ENCODE assay signal across 17 mouse cellular contexts in the genomic region with DNA sequence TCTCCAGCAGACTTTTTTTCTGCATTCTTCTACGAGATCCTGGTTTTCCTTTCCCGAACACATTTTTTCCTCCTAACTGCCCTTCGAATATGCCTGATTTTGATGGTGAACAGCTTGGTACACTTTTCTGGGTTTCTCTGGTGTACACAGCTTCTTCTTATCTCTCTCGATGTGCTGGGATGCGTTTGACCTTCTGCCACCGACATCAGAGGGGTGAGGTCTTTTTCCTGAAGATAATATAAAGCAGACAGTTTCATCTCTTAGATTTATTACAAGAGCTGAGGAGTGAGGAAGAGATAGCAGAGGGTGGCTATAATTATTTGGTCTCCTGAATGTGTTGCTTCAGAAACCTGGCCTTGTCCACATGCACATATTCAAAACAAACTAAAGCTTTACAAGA.
"Had no signal": no experiment of that assay in that cellular context is flagged by ENCODE, and none has a peak within 500 bp of the region (broad histone marks: within the 10 kb centered on the region; RNA-seq: fewer than 3 reads in every experiment).

No protein-coding gene starts in this region.

- H3K4me3 ChIP-seq: layer of hippocampus, adult 2 months; limb, embryonic 12.5 days; liver, embryonic 13.5 days; lung, embryonic 15.5 days; megakaryocyte, embryonic 14.5 days; midbrain, embryonic 13.5 days; neural tube, embryonic 13.5 days; stomach, embryonic 15.5 days had no signal

- H3K36me3 ChIP-seq: limb, embryonic 12.5 days; liver, embryonic 13.5 days; lung, embryonic 15.5 days; midbrain, embryonic 13.5 days; neural tube, embryonic 13.5 days; stomach, embryonic 15.5 days had no signal

- H3K9ac ChIP-seq: limb, embryonic 12.5 days; liver, embryonic 13.5 days; liver, postnatal 0 days; lung, embryonic 15.5 days; midbrain, embryonic 13.5 days; neural tube, embryonic 13.5 days; stomach, embryonic 15.5 days had no signal

- H3K9me3 ChIP-seq: limb, embryonic 12.5 days; liver, embryonic 13.5 days; lung, embryonic 15.5 days; megakaryocyte, embryonic 14.5 days; midbrain, embryonic 13.5 days; neural tube, embryonic 13.5 days; stomach, embryonic 15.5 days had no signal

- DNase-seq: kidney, postnatal 10 days; kidney, postnatal 4 days; liver; liver, embryonic 13.5 days; liver, postnatal 0 days; lung, postnatal 14 days; right cerebral cortex, postnatal 14 days; thymus, adult 2 months; thymus, postnatal 25 days had no signal

- ATAC-seq: liver, postnatal 0 days; midbrain, embryonic 13.5 days had no signal

- H3K27ac ChIP-seq: layer of hippocampus, adult 2 months; limb, embryonic 12.5 days; liver, embryonic 13.5 days; lung, embryonic 15.5 days; macrophage; midbrain, embryonic 13.5 days; neural tube, embryonic 13.5 days; stomach, embryonic 15.5 days had no signal

- H3K4me2 ChIP-seq: limb, embryonic 12.5 days; liver, embryonic 13.5 days; lung, embryonic 15.5 days; midbrain, embryonic 13.5 days; neural tube, embryonic 13.5 days; stomach, embryonic 15.5 days had no signal

- H3K27me3 ChIP-seq: limb, embryonic 12.5 days; liver, embryonic 13.5 days; lung, embryonic 15.5 days; midbrain, embryonic 13.5 days; neural tube, embryonic 13.5 days; stomach, embryonic 15.5 days had no signal

- H3K4me1 ChIP-seq: limb, embryonic 12.5 days; liver, embryonic 13.5 days; lung, embryonic 15.5 days; midbrain, embryonic 13.5 days; stomach, embryonic 15.5 days had no signal
